In the genomic region with DNA sequence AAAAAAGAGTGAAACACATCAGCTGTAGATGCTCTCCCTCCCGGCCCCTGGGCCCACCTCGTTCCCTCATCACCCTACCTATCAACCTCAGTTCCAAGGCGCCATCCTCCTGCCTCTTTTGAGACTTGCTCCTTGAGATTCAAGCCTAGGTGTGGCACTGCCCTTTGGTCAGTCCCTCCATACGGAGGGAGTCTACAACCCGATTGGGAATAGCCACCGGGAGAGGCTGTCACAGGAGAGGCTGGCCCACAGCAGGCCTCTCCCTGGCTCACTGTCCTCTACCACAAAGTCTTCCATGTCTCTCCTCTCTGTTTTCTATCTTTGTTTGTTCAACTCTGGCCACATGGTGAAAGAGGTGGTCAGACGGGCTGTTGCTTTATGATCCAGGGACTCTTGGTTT, we compare ENCODE assay signal across 19 mouse cellular contexts. TPM values are rescaled to one million over a fixed set of nuclear protein-coding genes. Genes with fewer than 3 reads are reported as not detected.
"Had no signal": no experiment of that assay in that cellular context is flagged by ENCODE, and none has a peak within 500 bp of the region (broad histone marks: within the 10 kb centered on the region; RNA-seq: fewer than 3 reads in every experiment).

No protein-coding gene starts in this region.

- H3K4me2 ChIP-seq: neural tube, embryonic 12.5 days; neural tube, embryonic 13.5 days; neural tube, embryonic 15.5 days; stomach, embryonic 15.5 days had no signal

- H3K4me1 ChIP-seq: stomach, embryonic 15.5 days had no signal

- H3K27me3 ChIP-seq: neural tube, embryonic 12.5 days; neural tube, embryonic 13.5 days; neural tube, embryonic 15.5 days; stomach, embryonic 15.5 days had no signal

- H3K4me3 ChIP-seq: neural tube, embryonic 12.5 days; neural tube, embryonic 13.5 days; neural tube, embryonic 15.5 days; stomach, embryonic 15.5 days had no signal

- H3K9ac ChIP-seq: neural tube, embryonic 12.5 days; neural tube, embryonic 13.5 days; neural tube, embryonic 15.5 days; stomach, embryonic 15.5 days had no signal

- H3K27ac ChIP-seq: neural tube, embryonic 12.5 days; neural tube, embryonic 13.5 days; neural tube, embryonic 15.5 days; stomach, embryonic 15.5 days; stomach, postnatal 0 days had no signal

- H3K9me3 ChIP-seq: neural tube, embryonic 12.5 days; neural tube, embryonic 13.5 days; neural tube, embryonic 15.5 days; stomach, embryonic 15.5 days had no signal

- DNase-seq: retina, postnatal 1 day; right cerebral cortex, adult 18-20 months; right cerebral cortex, postnatal 14 days; right cerebral cortex, postnatal 25 days; right cerebral cortex, postnatal 4 days; spleen, adult 18-20 months; thymus, adult 18-20 months; thymus, adult 2 months; thymus, postnatal 14 days; thymus, postnatal 25 days; thymus, postnatal 36 days; thymus, postnatal 4 days had no signal

RNA-seq across cellular contexts. Expression of a gene that starts 36.6 kb away (rescaled TPM):
- polyA plus RNA-seq: testis, adult 2 months; thymus, postnatal 0 days had no signal
